Mouse (Mus musculus) intestine, postnatal 0 days (tissue): ENCODE results near the gene Tenm3. TPM values are rescaled to one million over a fixed set of nuclear protein-coding genes. Genes with fewer than 3 reads are reported as not detected.

Source experiments
- ATAC-seq: fragments of 200-750 bp; cut with Nextera tagmentation; 2 replicates; pipeline ENCODE4 v1.8.0; 2017; ENCODE audit warnings: mild to moderate bottlenecking, moderate TSS enrichment, moderate library complexity
- H3K27ac ChIP-seq: fragments of 300-500 bp; sonication (generic); 2 replicates; pipeline ENCODE4 v1.5.1; 2014; ENCODE audit warnings: mild to moderate bottlenecking, low read depth, low read length, moderate library complexity
- H3K27me3 ChIP-seq: fragments of 300-500 bp; sonication (generic); replicated peaks from 2 replicates; pipeline ENCODE4 v1.6.1; 2014; ENCODE audit warnings: low read length, mixed read lengths; ENCODE audit not compliant: control insufficient read depth, insufficient read depth
- H3K36me3 ChIP-seq: fragments of 300-500 bp; sonication (generic); 2 replicates; pipeline ENCODE4 v1.6.1; 2014; ENCODE audit warnings: mild to moderate bottlenecking, moderate library complexity; ENCODE audit not compliant: control insufficient read depth, insufficient read depth
- H3K4me1 ChIP-seq: fragments of 300-500 bp; sonication (generic); replicated peaks from 2 replicates; pipeline ENCODE4 v1.6.1; 2014; ENCODE audit warnings: antibody characterized with exemption, low read length, mixed read lengths; ENCODE audit not compliant: control insufficient read depth, insufficient read depth
- H3K4me2 ChIP-seq: fragments of 300-500 bp; sonication (generic); replicated peaks from 2 replicates; pipeline ENCODE4 v1.6.1; 2014; ENCODE audit warnings: low read depth, mild to moderate bottlenecking, moderate library complexity
- H3K4me3 ChIP-seq: fragments of 300-500 bp; sonication (generic); 2 replicates; pipeline ENCODE4 v1.5.1; 2014; ENCODE audit warnings: low read depth, low read length
- H3K9ac ChIP-seq: fragments of 300-500 bp; sonication (generic); 2 replicates; pipeline ENCODE4 v1.6.1; 2014; ENCODE audit warnings: mild to moderate bottlenecking, low read depth, low read length
- H3K9me3 ChIP-seq: fragments of 300-500 bp; sonication (generic); 2 replicates; pipeline ENCODE4 v1.6.1; 2016; ENCODE audit warnings: mixed run types; ENCODE audit not compliant: control insufficient read depth
- CTCF ChIP-seq: sonication (generic); IDR thresholded peaks from 2 replicates; pipeline ENCODE4 v1.5.1; 2016; ENCODE audit warnings: low read depth, mild to moderate bottlenecking, control low read depth, antibody characterized with exemption, moderate library complexity
- WGBS: fragments of 180-500 bp; shearing (Covaris S2); extraction: QIAGEN DNeasy Blood & Tissue Kit; methylation state at CpG from one replicate; pipeline ENCODE4 v1.1.7; 2014; 5-methylcytosine and 5-hydroxymethylcytosine counted together
- polyA plus RNA-seq: library from polyadenylated mRNA; unstranded; fragments of >200 nt; fragmentation: Nextera tagmentation; extraction: Ambion mirVana; gene quantifications from 2 replicates; pipeline ENCODE4 v1.2.1, GENCODE M21; 2015

The Tenm3 gene
- polyA plus RNA-seq, 1 experiment from 2014 or later: 5.3 TPM

DNA sequence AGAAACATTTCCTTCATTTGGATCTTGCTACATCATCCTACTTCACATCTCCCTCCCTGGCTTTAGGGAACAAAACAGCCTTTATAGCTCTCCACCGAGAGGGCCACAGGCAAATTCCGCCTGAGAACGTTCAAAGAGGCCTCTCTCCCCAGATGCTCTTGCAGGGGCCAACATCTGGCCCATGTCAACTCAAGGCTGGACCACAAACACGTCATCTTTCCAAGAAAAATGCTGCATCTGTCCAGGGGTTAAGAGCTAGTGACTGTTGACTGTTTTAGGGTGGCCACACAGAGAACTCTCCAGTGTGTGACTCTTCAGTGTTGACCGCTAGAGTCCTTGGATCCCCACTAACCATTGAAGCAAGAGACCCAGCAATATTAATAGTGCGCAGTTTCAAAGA, 139.3 kb downstream of the Tenm3 start:
- Histone ChIP-seq H3K27me3 (no peaks in the 10 kb centered on the region), H3K4me2 (no peak overlapping the region), H3K27ac (no peak overlapping the region), H3K36me3 (no peaks in the 10 kb centered on the region), H3K9me3 (no peaks in the 10 kb centered on the region), H3K9ac (no peak overlapping the region), H3K4me1 (no peaks in the 10 kb centered on the region), H3K4me3 (no peak overlapping the region)
- TF ChIP-seq CTCF: no peak
- 61% methylated on average over 6 of the region's 6 CpGs for WGBS
- no peak for ATAC-seq

DNA sequence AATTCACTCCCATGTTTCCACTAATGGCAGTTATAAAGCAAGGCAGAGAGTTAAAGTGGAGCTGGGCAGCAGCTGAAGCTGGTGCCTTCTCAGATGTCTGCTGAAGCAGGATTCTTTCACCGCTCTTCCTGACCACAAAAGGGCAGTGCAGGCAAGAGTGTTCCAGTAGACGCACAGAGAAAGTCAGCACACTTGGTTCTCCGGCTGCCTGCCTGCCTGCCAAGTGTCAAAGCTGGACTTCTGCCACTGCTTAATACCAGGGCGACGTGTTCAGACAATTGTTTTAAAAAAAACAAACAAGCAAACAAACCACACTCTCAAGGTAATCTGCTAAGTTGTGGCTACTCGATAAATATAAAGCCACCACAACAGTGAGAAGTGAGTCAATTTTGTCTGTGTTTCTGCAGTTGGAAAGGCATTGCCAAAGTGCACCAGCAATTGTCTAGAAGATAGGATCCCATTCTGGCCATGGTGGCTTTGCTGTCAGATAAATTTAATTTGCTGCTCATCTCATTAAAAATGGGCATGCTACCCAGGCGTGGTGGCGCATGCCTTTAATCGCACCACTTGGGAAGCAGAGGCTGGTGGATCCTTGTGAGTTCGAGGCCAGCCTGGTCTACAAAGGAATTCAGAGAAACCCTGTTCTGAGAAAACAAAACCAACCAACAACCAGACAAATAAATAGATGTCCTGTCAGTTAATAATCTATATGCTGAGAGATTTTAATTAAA, 152.9 kb downstream of the Tenm3 start:
- Histone ChIP-seq H3K27me3 (no peaks in the 10 kb centered on the region), H3K4me1 (peaks cover 6% of the 10 kb centered on the region; the same call in 1 of the 2 replicates), H3K9me3 (no peaks in the 10 kb centered on the region), H3K9ac (no peak overlapping the region), H3K4me2 (no peak overlapping the region), H3K4me3 (no peak overlapping the region), H3K27ac (no peak overlapping the region), H3K36me3 (no peaks in the 10 kb centered on the region)
- peak; percentile 35 for TF ChIP-seq CTCF
- no peak for ATAC-seq
- WGBS: 80% methylated on average over 10 of the region's 10 CpGs

DNA sequence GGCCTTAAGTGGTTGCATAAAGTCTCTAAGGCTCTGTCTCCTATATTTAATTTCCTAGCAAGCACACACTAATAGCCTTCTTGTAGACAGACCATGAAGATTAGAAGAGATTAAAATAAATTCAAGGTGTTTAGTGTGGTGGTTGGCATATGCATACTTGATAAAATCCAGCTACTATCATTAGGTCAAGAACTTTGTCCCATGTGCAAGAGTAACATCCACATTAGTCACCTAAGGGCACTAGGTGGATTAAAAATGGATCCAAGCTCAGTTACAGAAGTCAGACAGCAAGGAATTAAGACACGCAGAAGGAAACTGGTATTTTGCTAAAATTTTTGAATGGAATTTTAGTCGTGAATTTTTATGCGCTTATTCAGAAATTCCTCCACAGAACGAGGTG, 155.0 kb downstream of the Tenm3 start:
- no peaks in the 10 kb centered on the region for H3K27me3 ChIP-seq
- H3K27ac ChIP-seq: no peak overlapping the region
- no peaks in the 10 kb centered on the region for H3K9me3 ChIP-seq
- H3K36me3 ChIP-seq: no peaks in the 10 kb centered on the region
- H3K4me1 ChIP-seq: peaks cover 6% of the 10 kb centered on the region; the same call in 1 of the 2 replicates
- no peak overlapping the region; the same call in 1 of the 2 replicates for H3K4me2 ChIP-seq
- WGBS: 30% methylated on average over 4 of the region's 4 CpGs
- no peak overlapping the region for H3K9ac ChIP-seq
- TF ChIP-seq CTCF: no peak
- no peak overlapping the region for H3K4me3 ChIP-seq
- peak; percentile 36; the same call in 1 of the 2 replicates for ATAC-seq

DNA sequence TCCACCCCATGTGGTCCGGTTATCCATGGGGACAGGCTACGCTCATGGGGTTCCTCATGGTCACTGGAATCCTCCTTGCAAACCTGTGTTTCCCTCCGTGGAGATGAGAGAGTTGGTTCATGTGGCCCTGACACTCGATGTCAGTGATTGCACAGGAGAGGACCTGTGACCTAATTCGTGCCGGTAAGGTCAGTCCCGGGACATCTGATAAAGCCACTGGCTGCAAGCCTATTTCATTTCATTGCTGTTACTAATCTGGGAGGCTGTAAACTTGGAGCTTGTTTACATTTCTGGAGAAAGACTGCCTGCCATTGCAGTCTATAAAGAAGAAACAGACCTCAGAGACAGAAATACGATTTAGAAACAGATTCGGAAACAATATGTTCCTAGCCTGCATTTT, 155.6 kb downstream of the Tenm3 start:
- H3K27me3 ChIP-seq: no peaks in the 10 kb centered on the region
- WGBS: 17% methylated on average over 9 of the region's 9 CpGs
- peaks cover 6% of the 10 kb centered on the region; the same call in 1 of the 2 replicates for H3K4me1 ChIP-seq
- no peak overlapping the region for H3K4me3 ChIP-seq
- H3K27ac ChIP-seq: no peak overlapping the region
- no peak overlapping the region for H3K9ac ChIP-seq
- ATAC-seq: peak; percentile 70
- H3K9me3 ChIP-seq: no peaks in the 10 kb centered on the region
- no peak for TF ChIP-seq CTCF
- H3K4me2 ChIP-seq: no peak overlapping the region; the same call in 1 of the 2 replicates
- no peaks in the 10 kb centered on the region for H3K36me3 ChIP-seq

DNA sequence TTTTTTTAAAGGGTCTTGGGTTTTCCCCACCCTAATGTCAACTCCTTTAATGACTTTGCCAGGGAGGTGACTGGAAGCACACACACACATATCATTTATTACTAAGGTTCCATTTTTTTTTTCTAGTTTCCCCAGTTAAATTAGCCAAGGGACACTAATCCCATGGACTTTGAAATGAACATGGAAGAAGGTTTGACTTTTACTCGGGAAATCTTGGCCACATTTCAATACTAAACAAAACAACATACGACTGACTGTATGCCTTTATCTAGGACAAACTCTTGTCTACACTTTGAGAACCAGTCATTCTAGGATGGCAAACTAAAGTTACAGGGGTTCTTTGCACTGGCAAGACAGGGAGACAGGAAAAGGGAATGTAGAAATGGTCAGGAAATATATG, 170.3 kb downstream of the Tenm3 start:
- no peak for TF ChIP-seq CTCF
- ATAC-seq: no peak
- WGBS: 46% methylated on average over 2 of the region's 2 CpGs

DNA sequence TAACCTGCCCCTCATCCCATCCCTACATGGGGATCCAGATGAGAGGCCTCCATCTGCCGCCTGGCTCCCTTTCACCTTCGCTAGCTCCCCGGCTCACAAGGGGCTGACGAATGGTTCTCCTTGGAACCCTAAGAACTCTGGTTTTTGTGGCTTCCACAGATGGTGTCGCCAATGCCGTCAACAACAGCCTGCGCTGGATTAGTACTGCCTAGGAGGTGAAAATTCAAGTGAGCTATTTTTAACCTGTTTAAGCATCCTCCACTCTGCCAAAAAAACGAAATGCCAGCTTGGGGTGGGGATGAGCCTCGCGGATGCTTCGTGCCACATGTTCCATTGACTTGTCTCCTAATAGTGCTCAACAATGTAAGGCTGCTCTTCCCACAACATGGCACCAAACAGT, 171.3 kb downstream of the Tenm3 start:
- H3K27me3 ChIP-seq: no peaks in the 10 kb centered on the region
- ATAC-seq: no peak
- WGBS: 94% methylated on average over 11 of the region's 11 CpGs
- H3K4me3 ChIP-seq: no peak overlapping the region
- H3K36me3 ChIP-seq: no peaks in the 10 kb centered on the region
- H3K9ac ChIP-seq: no peak overlapping the region
- no peak overlapping the region for H3K27ac ChIP-seq
- H3K4me1 ChIP-seq: no peaks in the 10 kb centered on the region
- no peaks in the 10 kb centered on the region for H3K9me3 ChIP-seq
- TF ChIP-seq CTCF: no peak
- H3K4me2 ChIP-seq: no peak overlapping the region

More for the DNA sequence above, 170.3 kb downstream of the Tenm3 start:
- H3K4me3 ChIP-seq: no peak overlapping the region
- H3K36me3 ChIP-seq: no peaks in the 10 kb centered on the region
- no peaks in the 10 kb centered on the region for H3K9me3 ChIP-seq
- no peak overlapping the region for H3K9ac ChIP-seq
- no peak overlapping the region for H3K27ac ChIP-seq
- H3K4me2 ChIP-seq: no peak overlapping the region
- H3K4me1 ChIP-seq: no peaks in the 10 kb centered on the region
- no peaks in the 10 kb centered on the region for H3K27me3 ChIP-seq
